ENCODE assay signal across 9 mouse cellular contexts in genomic region chr2:163531917-163532316, GRCm38 (mm10). TPM values are rescaled to one million over a fixed set of nuclear protein-coding genes. Genes with fewer than 3 reads are reported as not detected.
DNase-seq lines count a peak whose midpoint lies in the region; ATAC-seq and TF ChIP-seq lines count a peak whose summit lies in the region.
"Had no signal": no experiment of that assay in that cellular context is flagged by ENCODE, and none has a peak within 500 bp of the region (broad histone marks: within the 10 kb centered on the region; RNA-seq: fewer than 3 reads in every experiment).

No protein-coding gene starts in this region.

- intact Hi-C loops in left cerebral cortex, postnatal 10 days (cut with DNase I) = loop anchor here (10.0 kb wide), 2 partner anchors 183 to 303 kb away; no protein-coding TSS in a partner anchor

- peaks cover 10% of the 10 kb centered on the region for H3K27me3 ChIP-seq in heart, embryonic 11.5 days (ENCODE audit: control insufficient read depth, insufficient read depth, low read length)
- H3K27me3 ChIP-seq in forebrain, embryonic 14.5 days (replicated peaks; ENCODE audit: control insufficient read depth, insufficient read depth, low read length) = no peaks in the 10 kb centered on the region
- no peaks in the 10 kb centered on the region for H3K27me3 ChIP-seq in neural tube, embryonic 11.5 days (ENCODE audit: control insufficient read depth, insufficient read depth, low read length)
- no peaks in the 10 kb centered on the region for H3K27me3 ChIP-seq in testis, adult 2 months (ENCODE audit: control insufficient read depth, insufficient read depth, low read length)
- H3K27me3 ChIP-seq: neural tube, embryonic 13.5 days had no signal

- H3K4me3 ChIP-seq in heart, embryonic 11.5 days (ENCODE audit: low read depth, low read length) = no peak overlapping the region
- H3K4me3 ChIP-seq in forebrain, embryonic 14.5 days (ENCODE audit: low read depth, low read length) = no peak overlapping the region
- H3K4me3 ChIP-seq in neural tube, embryonic 11.5 days (ENCODE audit: low read depth, low read length) = no peak overlapping the region
- H3K4me3 ChIP-seq in testis, adult 2 months (ENCODE audit: control insufficient read depth, low read depth, low read length) = no peak overlapping the region
- H3K4me3 ChIP-seq: neural tube, embryonic 13.5 days had no signal

- 12% methylated on average over 9 of the region's 9 CpGs for WGBS in heart, embryonic 11.5 days (ENCODE audit: insufficient replicate concordance)
- WGBS in forebrain, embryonic 14.5 days = 15% methylated on average over 9 of the region's 9 CpGs
- WGBS in neural tube, embryonic 11.5 days = 13% methylated on average over 9 of the region's 9 CpGs

- no peak for ATAC-seq in heart, embryonic 11.5 days (replicated peaks; ENCODE audit: insufficient number of reproducible peaks, low FRiP score, low TSS enrichment)
- ATAC-seq in forebrain, embryonic 14.5 days = 0 out of 2 replicates have a peak, but pooled peaks have one; percentile 32
- no peak for ATAC-seq in neural tube, embryonic 11.5 days (ENCODE audit: insufficient read depth, low FRiP score, low TSS enrichment)

- no peak for TF ChIP-seq POLR2A in testis, adult 2 months (IDR thresholded peaks at IDR 0.05; ENCODE audit: control insufficient read depth, low read depth, low read length)

- TF ChIP-seq CTCF in testis, adult 2 months (IDR thresholded peaks at IDR 0.05; ENCODE audit: control insufficient read depth, insufficient read depth, insufficient replicate concordance, low read depth, low read length) = peak; percentile 96

- H3K9ac ChIP-seq in heart, embryonic 11.5 days (ENCODE audit: low read depth, low read length) = no peak overlapping the region
- no peak overlapping the region for H3K9ac ChIP-seq in forebrain, embryonic 14.5 days (ENCODE audit: low read length)
- no peak overlapping the region for H3K9ac ChIP-seq in neural tube, embryonic 11.5 days (ENCODE audit: low read length)
- H3K9ac ChIP-seq: neural tube, embryonic 13.5 days had no signal

- no peak overlapping the region for H3K27ac ChIP-seq in heart, embryonic 11.5 days (ENCODE audit: low read depth, low read length)
- no peak overlapping the region for H3K27ac ChIP-seq in forebrain, embryonic 14.5 days (ENCODE audit: low read depth, low read length)
- H3K27ac ChIP-seq in neural tube, embryonic 11.5 days (ENCODE audit: low read depth, low read length) = no peak overlapping the region
- H3K27ac ChIP-seq in testis, adult 2 months (ENCODE audit: control insufficient read depth, insufficient read depth, low read depth, low read length) = no peak overlapping the region
- H3K27ac ChIP-seq: neural tube, embryonic 13.5 days had no signal

- DNase-seq in heart, adult 18-20 months = peak; percentile 73 to 92
- peak; percentile 19 for DNase-seq in c-Kit-negative CD71-positive TER-119-positive erythroid progenitor cells, embryonic 14.5 days (ENCODE audit: low read depth, low spot score)
- DNase-seq in forebrain, embryonic 14.5 days (ENCODE audit: low spot score) = peak; percentile 84
- peak; percentile 73 for DNase-seq in induced T-regulatory cell, adult 2 months (ENCODE audit: low read depth)
- DNase-seq in left cerebral cortex, postnatal 10 days (ENCODE audit: extremely low spot score in 1 of 2, low spot score in 2 of 2) = peak; percentile 39 to 83
- peak; percentile 79 for DNase-seq in neural tube, embryonic 11.5 days (ENCODE audit: low spot score)

- no peak overlapping the region for H3K4me2 ChIP-seq in heart, embryonic 11.5 days
- no peak overlapping the region for H3K4me2 ChIP-seq in forebrain, embryonic 14.5 days (ENCODE audit: low read length)
- no peak overlapping the region for H3K4me2 ChIP-seq in neural tube, embryonic 11.5 days (ENCODE audit: low read depth)
- H3K4me2 ChIP-seq: neural tube, embryonic 13.5 days had no signal

- no peaks in the 10 kb centered on the region for H3K4me1 ChIP-seq in heart, embryonic 11.5 days (ENCODE audit: control insufficient read depth, insufficient read depth, low read length)
- H3K4me1 ChIP-seq in forebrain, embryonic 14.5 days (ENCODE audit: control insufficient read depth, insufficient read depth, low read length) = no peaks in the 10 kb centered on the region
- no peaks in the 10 kb centered on the region for H3K4me1 ChIP-seq in neural tube, embryonic 11.5 days (ENCODE audit: control insufficient read depth, insufficient read depth, low read length)
- peaks cover 7% of the 10 kb centered on the region for H3K4me1 ChIP-seq in testis, adult 2 months (ENCODE audit: control insufficient read depth, insufficient read depth, low read length)

- no peaks in the 10 kb centered on the region for H3K36me3 ChIP-seq in heart, embryonic 11.5 days (ENCODE audit: control insufficient read depth, insufficient read depth, low read length)
- H3K36me3 ChIP-seq in forebrain, embryonic 14.5 days (ENCODE audit: control insufficient read depth, insufficient read depth, low read length) = no peaks in the 10 kb centered on the region
- no peaks in the 10 kb centered on the region for H3K36me3 ChIP-seq in neural tube, embryonic 11.5 days (ENCODE audit: control insufficient read depth, insufficient read depth, low read length)
- no peaks in the 10 kb centered on the region for H3K36me3 ChIP-seq in testis, adult 2 months (ENCODE audit: control insufficient read depth, insufficient read depth, low read length)
- H3K36me3 ChIP-seq: neural tube, embryonic 13.5 days had no signal

- H3K9me3 ChIP-seq in heart, embryonic 11.5 days (replicated peaks; ENCODE audit: control insufficient read depth, low read length) = no peaks in the 10 kb centered on the region
- H3K9me3 ChIP-seq in forebrain, embryonic 14.5 days (replicated peaks; ENCODE audit: control insufficient read depth, low read length) = no peaks in the 10 kb centered on the region
- H3K9me3 ChIP-seq in neural tube, embryonic 11.5 days (ENCODE audit: control insufficient read depth, low read length) = no peaks in the 10 kb centered on the region
- H3K9me3 ChIP-seq: neural tube, embryonic 13.5 days had no signal

RNA-seq across cellular contexts. Expression of gene Hnf4a, which starts 25.3 kb away (rescaled TPM):
- total RNA-seq in heart, adult 18-20 months (2021) = not detected
- polyA plus RNA-seq in heart, embryonic 11.5 days (2014; fragmentation: Nextera tagmentation; extraction: Ambion mirVana) = 0.04 and 0.56 TPM in 2 replicates
- polyA plus RNA-seq in forebrain, embryonic 14.5 days (2014; fragmentation: Nextera tagmentation; extraction: Ambion mirVana) = not detected in 2 replicates
- not detected for total RNA-seq in left cerebral cortex, postnatal 10 days (2021)
- polyA plus RNA-seq in neural tube, embryonic 11.5 days (2014; fragmentation: Nextera tagmentation; extraction: Ambion mirVana) = not detected in 2 replicates
- polyA plus RNA-seq in testis, adult 2 months (2012; rRNA removed) = 0.07 and 0.10 TPM in 2 replicates
- polyA plus RNA-seq: neural tube, embryonic 13.5 days had no signal

RNA-seq across cellular contexts. Expression of gene R3hdml, which starts 39.8 kb away (rescaled TPM):
- total RNA-seq in heart, adult 18-20 months (2021) = not detected
- 0.27 TPM in 1 of 2 replicates, not detected in the other for polyA plus RNA-seq in heart, embryonic 11.5 days (2014; fragmentation: Nextera tagmentation; extraction: Ambion mirVana)
- 0.40 TPM in 1 of 2 replicates, not detected in the other for polyA plus RNA-seq in forebrain, embryonic 14.5 days (2014; fragmentation: Nextera tagmentation; extraction: Ambion mirVana)
- under 1 TPM in 1 of 2 experiments, not detected in 1; 0.55 TPM for total RNA-seq in left cerebral cortex, postnatal 10 days (2021)
- polyA plus RNA-seq in neural tube, embryonic 11.5 days (2014; fragmentation: Nextera tagmentation; extraction: Ambion mirVana) = 0.28 and 0.37 TPM in 2 replicates
- polyA plus RNA-seq in testis, adult 2 months (2012; rRNA removed) = not detected in 2 replicates
- polyA plus RNA-seq: neural tube, embryonic 13.5 days had no signal

RNA-seq across cellular contexts. Expression of gene Fitm2, which starts 59.5 kb away (rescaled TPM):
- total RNA-seq in heart, adult 18-20 months (2021) = 100 to 1,000 TPM; 203 to 216 TPM
- 11.6 and 14.6 TPM in 2 replicates for polyA plus RNA-seq in heart, embryonic 11.5 days (2014; fragmentation: Nextera tagmentation; extraction: Ambion mirVana)
- 8.6 and 10.4 TPM in 2 replicates for polyA plus RNA-seq in forebrain, embryonic 14.5 days (2014; fragmentation: Nextera tagmentation; extraction: Ambion mirVana)
- total RNA-seq in left cerebral cortex, postnatal 10 days (2021) = 10 to 100 TPM; 17.0 to 18.9 TPM
- 12.7 and 13.9 TPM in 2 replicates for polyA plus RNA-seq in neural tube, embryonic 11.5 days (2014; fragmentation: Nextera tagmentation; extraction: Ambion mirVana)
- 3.4 and 3.6 TPM in 2 replicates for polyA plus RNA-seq in testis, adult 2 months (2012; rRNA removed)

Comparison
In these comparisons a context has a peak if more than half of its experiments do, and no peak if none do; other contexts are left out.
1. DNase-seq: peak in every context shown above with its lines; median percentile 84 in forebrain, embryonic 14.5 days; 82 in heart, adult 18-20 months; 79 in neural tube, embryonic 11.5 days; 73 in induced T-regulatory cell, adult 2 months; 61 in left cerebral cortex, postnatal 10 days; 19 in c-Kit-negative CD71-positive TER-119-positive erythroid progenitor cells, embryonic 14.5 days.